Mouse (Mus musculus): ENCODE measurements around the gene Gcnt1. TPM values are rescaled to one million over a fixed set of nuclear protein-coding genes. Genes with fewer than 3 reads are reported as not detected.
A peak's percentile ranks its signal among the peaks of the same experiment; 100 is the strongest.

The Gcnt1 gene
- polyA plus RNA-seq, 1 experiment from 2014 or later = 29.6 TPM

DNA sequence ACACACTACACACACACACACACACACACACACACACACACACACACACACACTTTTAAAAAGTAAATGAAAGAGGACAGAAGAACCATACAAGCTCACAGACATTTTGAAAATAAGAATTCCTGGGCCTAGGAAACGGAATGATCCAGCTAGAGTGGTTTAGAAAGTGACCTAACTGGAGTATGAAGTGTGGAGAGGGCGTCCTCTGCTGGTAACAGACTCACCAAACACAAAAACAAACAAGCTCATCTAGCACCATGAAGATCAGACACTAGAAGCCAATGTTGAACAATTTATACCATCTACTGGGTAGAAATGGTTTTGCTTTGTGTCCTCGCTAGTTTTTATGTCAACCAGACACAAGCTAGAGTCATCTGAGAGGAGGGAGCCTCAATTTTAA, 7.9 kb downstream of the Gcnt1 start:
- Histone ChIP-seq H3K9me3 (replicated peaks) (no peaks in the 10 kb centered on the region), H3K9ac (no peak overlapping the region), H3K4me2 (no peak overlapping the region), H3K4me1 (no peaks in the 10 kb centered on the region), H3K27ac (no peak overlapping the region), H3K4me3 (replicated peaks) (no peak overlapping the region), H3K36me3 (no peaks in the 10 kb centered on the region), H3K27me3 (no peaks in the 10 kb centered on the region)
- no peak for ATAC-seq (replicated peaks; ENCODE audit: low FRiP score)
- WGBS = 44% methylated on average over 3 of the region's 3 CpGs

DNA sequence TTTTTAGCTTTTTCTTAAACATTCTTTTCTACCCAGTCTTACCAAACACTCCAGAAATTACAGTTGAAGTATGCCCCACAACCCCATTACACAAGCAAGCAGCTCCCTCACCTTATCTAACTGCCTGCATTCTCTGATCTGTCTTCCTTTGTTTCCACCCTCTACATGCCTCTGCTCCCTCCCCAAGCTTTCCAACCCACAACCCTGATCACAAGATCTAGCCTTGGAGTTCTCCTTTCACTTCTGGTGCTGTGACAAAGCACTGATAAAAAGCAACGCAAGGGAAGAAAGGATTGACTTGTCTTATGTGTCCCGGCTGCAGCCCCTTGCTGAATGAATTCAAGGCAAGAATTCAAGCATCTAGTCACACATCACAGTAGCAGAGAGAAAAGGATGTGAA, 11.5 kb downstream of the Gcnt1 start:
- no peak overlapping the region for H3K4me3 ChIP-seq (replicated peaks)
- ATAC-seq (replicated peaks; ENCODE audit: low FRiP score) = no peak
- no peaks in the 10 kb centered on the region for H3K27me3 ChIP-seq
- 91% methylated on average over 2 of the region's 2 CpGs for WGBS
- peaks cover 7% of the 10 kb centered on the region; the same call in 1 of the 2 replicates for H3K4me1 ChIP-seq
- H3K9ac ChIP-seq = no peak overlapping the region
- no peak overlapping the region for H3K27ac ChIP-seq
- no peak overlapping the region for H3K4me2 ChIP-seq
- no peaks in the 10 kb centered on the region for H3K36me3 ChIP-seq
- H3K9me3 ChIP-seq (replicated peaks) = no peaks in the 10 kb centered on the region

DNA sequence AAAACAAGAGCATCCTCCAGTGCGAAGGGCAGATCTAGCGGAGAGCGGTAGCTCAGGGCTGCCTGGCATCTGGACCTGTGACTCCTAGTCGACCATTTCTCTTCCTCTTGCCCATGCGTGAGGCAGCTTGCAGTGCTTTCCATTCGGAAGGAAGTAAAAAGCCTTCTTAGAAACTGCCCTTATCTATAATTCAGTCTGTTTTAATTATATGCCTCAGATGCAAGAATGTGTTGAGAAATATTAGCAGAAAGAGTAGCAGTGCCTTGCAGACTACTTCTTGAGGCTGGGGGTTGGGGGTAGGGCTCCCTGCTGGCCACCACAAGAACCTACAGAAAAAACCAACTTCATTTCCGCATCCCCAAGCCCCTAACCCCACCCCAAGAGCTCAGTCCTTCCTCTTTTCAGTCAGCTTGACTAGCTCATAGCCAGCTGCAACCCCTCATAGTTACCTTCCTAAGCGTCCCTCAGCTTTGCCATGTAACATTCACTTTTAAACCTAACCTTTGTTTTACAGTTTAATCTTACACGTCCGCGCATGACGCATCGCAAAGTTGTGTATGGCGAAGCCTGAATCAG, 13.2 kb downstream of the Gcnt1 start:
- H3K27me3 ChIP-seq = peaks cover 6% of the 10 kb centered on the region; the same call in 1 of the 2 replicates
- no peak overlapping the region for H3K4me3 ChIP-seq (replicated peaks)
- H3K9me3 ChIP-seq (replicated peaks) = no peaks in the 10 kb centered on the region
- ATAC-seq (replicated peaks; ENCODE audit: low FRiP score) = no peak
- H3K4me1 ChIP-seq = peaks cover 16% of the 10 kb centered on the region
- WGBS = 79% methylated on average over 14 of the region's 14 CpGs
- no peak overlapping the region for H3K27ac ChIP-seq
- H3K4me2 ChIP-seq = no peak overlapping the region
- H3K9ac ChIP-seq = no peak overlapping the region
- H3K36me3 ChIP-seq = no peaks in the 10 kb centered on the region

DNA sequence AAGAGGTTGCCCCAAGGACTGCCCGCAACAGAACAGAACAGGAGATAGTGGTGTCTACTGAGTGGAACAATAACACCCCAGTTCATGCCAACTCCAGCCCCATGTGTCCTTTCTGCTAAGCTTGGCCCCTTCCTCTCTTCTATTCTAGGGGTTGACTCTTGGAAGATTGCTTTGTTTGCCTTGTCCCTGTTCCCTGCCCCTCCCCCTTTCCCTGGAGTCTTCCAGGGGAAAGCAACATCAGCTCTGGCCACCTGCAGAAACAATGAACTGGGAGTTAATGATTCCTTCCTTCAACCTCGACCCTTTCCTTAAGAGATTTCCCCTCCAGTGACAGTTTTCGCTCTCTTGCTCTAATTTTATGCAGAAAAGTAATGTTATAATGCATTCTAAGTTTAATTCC, 15.3 kb downstream of the Gcnt1 start:
- Histone ChIP-seq H3K27ac (peak overlapping the region; percentile 19), H3K36me3 (no peaks in the 10 kb centered on the region), H3K9ac (no peak overlapping the region), H3K9me3 (replicated peaks) (no peaks in the 10 kb centered on the region), H3K27me3 (peaks cover 6% of the 10 kb centered on the region; the same call in 1 of the 2 replicates), H3K4me1 (peaks cover 16% of the 10 kb centered on the region), H3K4me2 (no peak overlapping the region), H3K4me3 (replicated peaks) (no peak overlapping the region)
- no peak for ATAC-seq (replicated peaks; ENCODE audit: low FRiP score)
- 56% methylated on average over 3 of the region's 3 CpGs for WGBS

DNA sequence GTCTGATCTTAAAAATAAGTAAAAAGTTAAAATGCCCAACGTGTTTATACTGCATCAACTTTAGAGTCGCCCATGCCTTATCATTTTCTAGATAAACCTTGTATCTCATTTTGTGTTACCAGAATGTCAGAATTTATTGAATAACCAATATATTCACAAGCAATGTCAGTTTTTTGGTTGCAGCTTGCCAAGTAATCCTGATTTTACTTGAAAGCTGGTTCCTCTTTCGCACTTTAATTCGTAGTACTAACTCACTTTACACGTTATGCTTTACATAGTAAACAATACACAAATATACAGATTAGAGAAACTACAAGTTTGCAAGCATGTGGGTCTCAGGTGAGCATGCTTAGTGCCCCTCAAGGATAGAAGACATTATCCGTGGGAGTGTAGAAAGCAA, 15.7 kb downstream of the Gcnt1 start:
- no peaks in the 10 kb centered on the region for H3K9me3 ChIP-seq (replicated peaks)
- peak overlapping the region; percentile 19 for H3K27ac ChIP-seq
- no peaks in the 10 kb centered on the region for H3K36me3 ChIP-seq
- H3K9ac ChIP-seq = no peak overlapping the region
- 72% methylated on average over 6 of the region's 6 CpGs for WGBS
- peak overlapping the region; percentile 85 for H3K4me2 ChIP-seq
- H3K4me3 ChIP-seq (replicated peaks) = peak overlapping the region; percentile 52
- peaks cover 6% of the 10 kb centered on the region; the same call in 1 of the 2 replicates for H3K27me3 ChIP-seq
- H3K4me1 ChIP-seq = peaks cover 16% of the 10 kb centered on the region
- ATAC-seq (replicated peaks; ENCODE audit: low FRiP score) = no peak

GRCm38 (mm10) chr19:17355950-17356867, 16.4 kb downstream of the Gcnt1 start:
- peak; percentile 96 for ATAC-seq (replicated peaks; ENCODE audit: low FRiP score)
- H3K36me3 ChIP-seq = no peaks in the 10 kb centered on the region
- H3K27me3 ChIP-seq = peaks cover 6% of the 10 kb centered on the region; the same call in 1 of the 2 replicates
- H3K9me3 ChIP-seq (replicated peaks) = no peaks in the 10 kb centered on the region
- H3K4me2 ChIP-seq = peak overlapping the region; percentile 85
- H3K9ac ChIP-seq = peak overlapping the region; percentile 3; the same call in 1 of the 2 replicates
- H3K4me1 ChIP-seq = peaks cover 16% of the 10 kb centered on the region
- peak overlapping the region; percentile 52 for H3K4me3 ChIP-seq (replicated peaks)
- WGBS = 1% methylated on average over 50 of the region's 50 CpGs
- H3K27ac ChIP-seq = no peak overlapping the region

- H3K4me1 ChIP-seq = peaks cover 16% of the 10 kb centered on the region
- H3K27ac ChIP-seq = no peak overlapping the region
- peak overlapping the region; percentile 52 for H3K4me3 ChIP-seq (replicated peaks)
- 30% methylated on average over 4 of the region's 4 CpGs for WGBS
- H3K27me3 ChIP-seq = peaks cover 6% of the 10 kb centered on the region; the same call in 1 of the 2 replicates
- H3K4me2 ChIP-seq = peak overlapping the region; percentile 85
- H3K36me3 ChIP-seq = no peaks in the 10 kb centered on the region
- no peak for ATAC-seq (replicated peaks; ENCODE audit: low FRiP score)
- no peaks in the 10 kb centered on the region for H3K9me3 ChIP-seq (replicated peaks)
- H3K9ac ChIP-seq = no peak overlapping the region
Measured at GRCm38 (mm10) chr19:17355361-17355760, 17.3 kb downstream of the Gcnt1 start.

DNA sequence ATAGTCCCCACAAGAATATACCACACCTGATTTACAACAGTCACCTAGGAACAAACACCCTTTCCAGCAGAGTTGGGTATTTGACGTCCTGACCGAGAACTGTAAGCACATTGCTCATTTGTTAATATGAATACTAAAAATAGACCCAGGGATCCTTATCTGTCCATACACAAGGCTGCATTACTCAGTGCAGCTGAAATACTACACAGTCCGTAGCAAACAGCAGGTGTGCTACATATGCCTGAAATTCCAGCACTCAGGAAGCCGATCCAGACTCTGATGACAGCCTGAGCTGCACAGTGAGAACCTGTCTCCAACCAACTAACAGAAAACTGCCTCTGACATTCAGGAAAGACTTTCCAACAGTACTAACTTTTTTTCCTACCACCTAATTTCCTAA, 17.8 kb downstream of the Gcnt1 start:
- peaks cover 6% of the 10 kb centered on the region; the same call in 1 of the 2 replicates for H3K27me3 ChIP-seq
- no peak overlapping the region for H3K9ac ChIP-seq
- no peak overlapping the region for H3K27ac ChIP-seq
- no peak for ATAC-seq (replicated peaks; ENCODE audit: low FRiP score)
- peak overlapping the region; percentile 85 for H3K4me2 ChIP-seq
- peaks cover 16% of the 10 kb centered on the region for H3K4me1 ChIP-seq
- WGBS = 64% methylated on average over 4 of the region's 4 CpGs
- H3K9me3 ChIP-seq (replicated peaks) = no peaks in the 10 kb centered on the region
- no peaks in the 10 kb centered on the region for H3K36me3 ChIP-seq
- peak overlapping the region; percentile 52; the same call in 1 of the 2 replicates for H3K4me3 ChIP-seq (replicated peaks)

GRCm38 (mm10) chr19:17354362-17354761, 18.3 kb downstream of the Gcnt1 start:
- 81% methylated on average over 4 of the region's 4 CpGs for WGBS
- Histone ChIP-seq H3K36me3 (no peaks in the 10 kb centered on the region), H3K9me3 (replicated peaks) (no peaks in the 10 kb centered on the region), H3K27me3 (peaks cover 6% of the 10 kb centered on the region; the same call in 1 of the 2 replicates), H3K4me2 (peak overlapping the region; percentile 3; the same call in 1 of the 2 replicates), H3K4me1 (peaks cover 16% of the 10 kb centered on the region), H3K9ac (no peak overlapping the region), H3K4me3 (replicated peaks) (no peak overlapping the region), H3K27ac (no peak overlapping the region)
- ATAC-seq (replicated peaks; ENCODE audit: low FRiP score) = no peak

- Histone ChIP-seq H3K4me2 (no peak overlapping the region), H3K4me3 (replicated peaks) (no peak overlapping the region), H3K4me1 (peaks cover 16% of the 10 kb centered on the region), H3K27me3 (peaks cover 6% of the 10 kb centered on the region; the same call in 1 of the 2 replicates), H3K9me3 (replicated peaks) (no peaks in the 10 kb centered on the region), H3K27ac (no peak overlapping the region), H3K36me3 (no peaks in the 10 kb centered on the region), H3K9ac (no peak overlapping the region)
- 83% methylated on average over 8 of the region's 8 CpGs for WGBS
- no peak for ATAC-seq (replicated peaks; ENCODE audit: low FRiP score)
Measured at GRCm38 (mm10) chr19:17353727-17354126, 18.9 kb downstream of the Gcnt1 start.

DNA sequence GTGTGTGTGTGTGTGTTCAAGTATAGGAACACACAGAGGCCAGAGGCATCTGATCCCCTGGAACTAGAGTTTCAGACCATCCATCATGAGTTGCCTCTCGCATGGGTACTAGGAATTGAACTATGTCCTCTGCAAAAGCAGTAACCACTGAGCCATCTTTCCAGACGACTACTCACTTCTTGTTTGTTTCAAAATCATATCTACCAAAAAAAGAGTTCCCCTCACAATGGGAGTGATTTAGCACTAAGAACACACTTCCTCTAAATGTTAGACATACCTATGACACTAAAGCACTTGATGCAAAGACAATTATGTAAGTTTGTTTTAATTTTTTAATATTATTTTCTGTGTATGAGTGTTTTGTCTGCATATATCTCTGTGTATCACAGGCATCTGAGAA, 24.8 kb downstream of the Gcnt1 start:
- Histone ChIP-seq H3K4me1 (no peaks in the 10 kb centered on the region), H3K36me3 (no peaks in the 10 kb centered on the region), H3K27me3 (no peaks in the 10 kb centered on the region), H3K9ac (no peak overlapping the region), H3K9me3 (replicated peaks) (no peaks in the 10 kb centered on the region), H3K27ac (no peak overlapping the region), H3K4me2 (no peak overlapping the region), H3K4me3 (replicated peaks) (no peak overlapping the region)
- WGBS = 75% methylated on average over 2 of the region's 2 CpGs
- ATAC-seq (replicated peaks; ENCODE audit: low FRiP score) = no peak
